Mouse (Mus musculus) retina, postnatal 1 day (tissue): ENCODE measurements at regions not wholly inside any gene's neighbourhood (a gene's known extent, or its start where the extent isn't known, plus 50 kb on each side); places are given as distances from the start of the nearest gene placed in this dataset.

Experiments used
- DNase-seq: peaks from one replicate; pipeline ENCODE4 v3.0.0-alpha.2; 2012

GRCm38 (mm10) chr3:102574320-102574719, 104.6 kb downstream of the Ngf start:
- no peak for DNase-seq

DNA sequence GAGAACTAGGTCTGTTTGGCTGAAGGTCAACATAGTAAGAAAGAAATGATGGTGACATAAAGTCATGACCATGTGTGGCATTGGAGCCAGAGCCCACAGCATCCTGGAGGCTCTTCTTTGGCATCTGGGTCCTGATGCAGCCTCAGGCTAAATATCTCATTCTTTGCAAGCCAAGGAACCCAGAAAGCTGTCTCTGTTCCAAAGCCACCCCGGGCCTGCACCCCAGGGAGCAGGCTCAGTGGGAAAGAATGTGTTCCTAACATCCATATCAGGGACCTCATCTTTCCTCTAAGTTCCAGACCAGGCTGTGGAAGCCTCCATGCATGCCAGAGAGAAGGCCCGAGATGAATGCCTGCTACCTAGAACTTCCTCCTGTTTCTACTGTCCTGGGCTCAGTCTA, 107.2 kb downstream of the Ngf start:
- DNase-seq = no peak

DNA sequence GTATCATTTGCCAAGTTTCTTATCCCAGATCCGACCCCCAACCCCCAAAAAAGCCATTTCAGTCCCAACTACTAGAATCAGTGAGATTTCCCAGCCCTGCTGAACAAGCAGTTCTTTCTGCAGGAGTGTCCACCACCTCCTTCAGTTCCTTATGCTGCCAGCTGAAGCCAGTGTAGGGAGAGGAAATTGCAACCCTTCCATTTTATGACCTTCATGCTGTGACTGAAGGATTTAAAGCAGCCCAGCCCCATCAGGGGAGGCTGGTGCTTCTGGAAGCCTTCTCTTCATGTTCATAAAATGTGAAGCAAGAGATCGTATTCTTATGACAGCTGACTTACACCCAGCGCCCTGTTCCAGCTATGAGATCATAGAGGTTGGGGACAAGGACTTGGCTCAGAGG, 112.1 kb downstream of the Ngf start:
- no peak for DNase-seq

GRCm38 (mm10) chr3:102585136-102585535, 115.4 kb downstream of the Ngf start:
- DNase-seq = no peak

- no peak for DNase-seq
Observed at GRCm38 (mm10) chr3:102586221-102586620, 116.5 kb downstream of the Ngf start.

DNA sequence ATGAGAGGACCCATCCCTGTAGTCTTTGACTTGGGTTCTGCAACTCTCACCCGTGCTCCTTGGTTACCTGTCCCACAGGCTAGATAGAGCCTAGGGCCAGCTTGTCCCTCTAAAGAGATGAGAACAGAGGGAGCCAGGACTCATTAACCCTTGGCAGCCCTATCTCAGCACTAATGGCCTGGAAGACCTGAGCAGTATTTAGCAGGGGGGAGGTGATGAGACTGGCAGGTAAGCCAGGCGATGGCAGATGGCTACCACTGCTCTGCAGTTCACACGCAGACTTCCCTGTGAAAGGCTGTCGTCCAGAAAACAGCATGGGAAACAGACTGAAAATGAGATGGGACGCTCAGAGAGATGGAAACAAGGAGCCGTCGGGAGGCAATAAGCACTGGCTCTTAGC, 122.3 kb downstream of the Ngf start:
- no peak for DNase-seq

DNA sequence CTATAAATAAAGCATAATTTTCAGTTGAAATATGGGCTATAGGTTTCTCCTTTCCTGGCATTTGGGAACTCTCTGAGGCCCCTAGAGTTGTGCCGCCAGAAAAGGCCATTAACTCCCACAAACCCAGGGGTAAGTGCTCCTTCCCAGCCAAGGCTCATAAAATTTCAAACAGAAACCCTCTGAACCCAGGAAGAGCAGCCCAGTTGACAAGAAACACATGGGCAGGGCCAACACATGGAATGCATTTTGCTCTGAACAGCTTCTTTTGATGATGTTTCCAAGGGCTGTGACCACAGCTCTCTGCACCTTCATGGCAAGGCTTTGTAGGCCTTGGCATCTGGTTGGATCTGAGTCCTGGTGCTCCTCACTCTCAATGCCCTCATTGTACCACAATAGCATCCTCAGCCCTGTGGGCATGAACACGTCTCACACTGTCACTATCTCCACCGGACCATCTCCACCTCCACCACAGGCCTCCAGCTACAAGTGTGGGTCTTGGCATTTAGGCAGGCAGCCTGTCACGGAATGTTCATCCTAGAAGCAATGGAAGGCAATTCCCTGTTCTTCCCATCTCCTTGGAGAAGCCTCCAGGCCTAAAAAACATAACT, 127.3 kb downstream of the Ngf start:
- DNase-seq = no peak

GRCm38 (mm10) chr3:102599061-102599460, 129.3 kb downstream of the Ngf start:
- no peak for DNase-seq

GRCm38 (mm10) chr3:102602766-102603165, 131.6 kb upstream of the Tspan2 start:
- DNase-seq = no peak

GRCm38 (mm10) chr3:102605284-102605683, 129.0 kb upstream of the Tspan2 start:
- no peak for DNase-seq

DNA sequence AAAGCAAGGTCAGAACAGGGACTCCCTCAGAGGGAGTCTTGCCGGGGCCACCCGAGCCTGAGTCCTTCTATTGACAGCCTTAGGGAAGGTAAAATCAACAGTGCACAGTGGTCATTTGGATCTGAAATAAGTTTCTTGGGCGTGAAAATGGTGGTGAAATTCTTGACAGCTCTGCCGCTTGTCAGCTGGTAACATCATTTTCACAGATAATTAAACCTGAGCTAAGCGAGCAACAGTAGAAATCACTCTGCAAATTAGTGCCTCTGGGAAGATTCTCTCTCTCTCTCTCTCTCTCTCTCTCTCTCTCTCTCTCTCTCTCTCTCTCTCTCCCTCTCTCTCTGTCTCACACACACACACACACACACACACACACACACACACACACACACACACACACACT, 123.4 kb upstream of the Tspan2 start:
- DNase-seq = peak; percentile 43

DNA sequence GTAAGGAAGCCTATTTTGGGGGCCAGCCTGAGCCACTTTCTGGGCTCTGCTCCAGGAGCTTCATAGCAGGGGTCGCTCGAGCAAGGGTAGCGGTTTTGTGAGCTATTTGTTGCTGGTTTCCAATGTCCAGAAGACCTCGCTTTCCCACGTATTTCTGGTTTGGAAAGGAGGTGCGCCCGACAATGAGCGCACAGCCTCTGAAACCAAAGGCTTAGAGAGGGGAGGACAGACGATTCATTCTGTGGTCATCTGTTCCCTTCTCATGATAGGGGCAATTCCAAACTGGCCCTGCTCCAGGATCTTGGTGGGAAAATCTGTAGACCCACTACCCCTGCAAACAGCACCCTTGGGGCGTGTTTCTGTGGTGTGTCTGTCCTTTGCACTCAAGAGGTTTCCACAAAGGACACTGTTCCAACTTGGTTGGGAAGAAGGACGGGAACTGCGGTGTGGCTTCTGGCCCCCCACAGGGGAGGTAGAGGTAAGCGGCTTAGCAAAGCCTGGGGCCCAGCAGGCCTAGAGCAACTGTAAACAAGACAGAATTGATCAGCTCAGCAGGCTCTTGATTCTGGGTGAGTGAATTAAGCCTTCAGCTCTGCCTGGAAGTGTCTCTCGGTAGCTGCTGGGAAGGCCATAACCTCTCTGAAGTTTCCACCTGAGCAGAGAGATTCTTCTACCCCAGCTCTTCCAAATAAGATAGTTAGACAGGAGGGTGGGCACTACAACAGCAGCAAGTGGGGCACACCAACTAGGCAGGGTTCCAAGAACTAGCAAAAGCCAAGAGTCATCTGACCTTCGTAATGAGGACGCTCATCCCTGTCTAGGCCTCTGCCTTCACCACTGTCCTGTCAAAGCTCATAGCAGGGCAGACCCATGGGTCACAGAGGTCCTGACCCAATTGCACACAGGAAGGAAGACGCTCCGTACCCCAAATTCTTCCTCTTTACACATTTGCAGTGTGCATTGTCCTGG, 122.6 kb upstream of the Tspan2 start:
- DNase-seq = peak; percentile 79

- DNase-seq = no peak
Observed at GRCm38 (mm10) chr3:102619666-102620377, 114.5 kb upstream of the Tspan2 start.

GRCm38 (mm10) chr3:102636076-102636475, 98.3 kb upstream of the Tspan2 start:
- no peak for DNase-seq

- no peak for DNase-seq
Observed at GRCm38 (mm10) chr3:102636674-102637073, 97.7 kb upstream of the Tspan2 start.

- no peak for DNase-seq
Observed at GRCm38 (mm10) chr3:102644276-102644940, 89.9 kb upstream of the Tspan2 start.

- DNase-seq = no peak
Observed at GRCm38 (mm10) chr3:102648450-102648849, 85.9 kb upstream of the Tspan2 start.

GRCm38 (mm10) chr3:102654962-102655361, 79.4 kb upstream of the Tspan2 start:
- DNase-seq = no peak

- no peak for DNase-seq
Observed at GRCm38 (mm10) chr3:102657116-102657515, 77.2 kb upstream of the Tspan2 start.

DNA sequence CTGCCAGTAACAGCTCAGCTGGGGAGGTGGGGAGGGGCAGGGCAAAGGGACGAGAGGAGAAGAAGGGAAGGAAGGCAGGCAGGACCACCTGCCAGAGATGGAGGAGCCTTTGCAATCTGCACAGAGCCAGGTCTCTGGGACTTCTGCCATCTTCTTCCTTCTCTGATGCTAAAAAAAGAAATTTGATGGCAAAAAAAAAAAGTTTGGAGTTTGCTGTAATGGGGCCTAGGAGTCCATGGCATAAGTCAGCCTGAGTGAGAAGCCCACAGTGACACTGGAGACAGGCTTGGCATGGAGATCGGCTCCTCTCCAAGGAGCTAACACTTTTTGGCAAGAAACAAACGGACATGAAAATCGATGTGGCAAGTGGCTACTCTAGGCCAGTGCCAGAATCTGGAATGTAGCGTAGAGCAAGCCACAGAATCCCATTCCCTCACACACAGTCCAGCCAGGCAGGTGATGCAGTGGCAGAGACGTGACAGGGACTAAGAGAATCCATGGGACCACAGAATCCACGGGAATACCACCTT, 76.7 kb upstream of the Tspan2 start:
- DNase-seq = no peak

DNA sequence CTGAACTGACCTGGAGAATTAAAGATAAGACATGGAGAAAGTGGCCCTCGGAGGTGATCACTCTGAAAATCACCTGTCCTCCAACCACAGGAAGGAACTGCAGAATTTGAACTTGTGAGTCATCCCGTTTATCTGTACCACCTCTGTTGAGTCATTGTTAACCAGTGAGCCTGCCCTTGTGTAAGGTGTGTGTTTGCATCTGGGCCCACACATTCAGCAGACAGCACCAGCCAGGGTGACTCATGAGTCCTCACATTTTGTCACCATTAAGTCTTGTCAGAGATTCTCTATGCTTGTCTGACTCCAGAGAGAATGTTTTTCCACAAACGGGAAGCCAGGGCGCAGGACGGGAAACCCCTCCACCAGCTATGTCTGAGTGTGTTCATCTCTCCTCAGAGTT, 75.0 kb upstream of the Tspan2 start:
- DNase-seq = no peak

DNA sequence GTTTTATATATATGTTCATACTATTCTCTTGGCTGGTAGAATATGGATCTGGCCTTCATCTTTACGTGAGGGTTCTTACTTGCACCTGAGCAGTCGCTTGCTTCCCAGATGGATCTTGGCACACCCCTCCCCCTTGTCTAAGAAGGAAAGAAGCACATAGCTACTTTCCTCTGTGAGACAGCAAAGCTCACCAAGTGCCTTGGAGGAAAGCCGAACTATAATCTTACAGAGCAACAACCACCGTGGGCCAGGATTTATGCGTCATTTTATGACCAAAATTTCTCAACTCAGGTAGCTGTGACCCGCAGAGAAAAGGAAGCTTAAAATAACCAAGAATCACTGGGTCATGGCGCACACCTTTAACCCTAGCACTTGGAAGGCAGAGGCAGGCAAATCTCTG, 73.0 kb upstream of the Tspan2 start:
- no peak for DNase-seq

- DNase-seq = no peak
Observed at GRCm38 (mm10) chr3:102663711-102664110, 70.6 kb upstream of the Tspan2 start.
